Mouse (Mus musculus) MEL (cell line): ENCODE results near the gene Vpreb1. TPM values are rescaled to one million over a fixed set of nuclear protein-coding genes. Genes with fewer than 3 reads are reported as not detected.
"Not testable (repeated sequence)": the region's sequence is repeated elsewhere in the genome, so short reads cannot be mapped to it uniquely, and the experiment has no call there.

ENCODE experiments used
- DNase-seq: peaks from one replicate; pipeline ENCODE4 v3.0.0; 2011; ENCODE audit warnings: low read depth, low spot score
- H3K27ac ChIP-seq: 2 replicates; pipeline ENCODE4 v1.5.1; 2012; ENCODE audit warnings: low read depth, mild to moderate bottlenecking, control low read depth, low read length, moderate library complexity; ENCODE audit not compliant: control insufficient read depth
- H3K27me3 ChIP-seq, 2 experiments: fragments of 150-350 bp in 1 of 2; sonication (generic) in 1 of 2; 2 replicates each; pipeline ENCODE4 v1.6.1; 2012; ENCODE audit warnings: low read length in 2 of 2, mild to moderate bottlenecking in 2 of 2, improper control_type of control experiment in 1 of 2, moderate library complexity in 1 of 2; ENCODE audit not compliant: insufficient read depth in 2 of 2, control insufficient read depth in 1 of 2
- H3K36me3 ChIP-seq, 2 experiments: 2 replicates each; pipeline ENCODE4 v1.6.1; 2012 to 2014; ENCODE audit warnings: low read length in 2 of 2, improper control_type of control experiment in 1 of 2, inconsistent platforms in 1 of 2, mild to moderate bottlenecking in 1 of 2; ENCODE audit not compliant: insufficient read depth in 2 of 2, control insufficient read depth in 1 of 2
- H3K4me1 ChIP-seq, 2 experiments: fragments of 150-350 bp in 1 of 2; sonication (generic) in 1 of 2; 2 replicates each; pipeline ENCODE4 v1.6.1; 2012; ENCODE audit warnings: low read length in 2 of 2, improper control_type of control experiment in 1 of 2, mild to moderate bottlenecking in 1 of 2; ENCODE audit not compliant: insufficient read depth in 2 of 2, control insufficient read depth in 1 of 2
- H3K4me3 ChIP-seq, 2 experiments: fragments of 150-350 bp in 1 of 2; sonication (generic) in 1 of 2; 2 replicates each; pipeline ENCODE4 v1.5.1; 2012; ENCODE audit warnings: low read depth in 2 of 2, low read length in 2 of 2, mild to moderate bottlenecking in 2 of 2, moderate library complexity in 2 of 2, control low read depth in 1 of 2, improper control_type of control experiment in 1 of 2; ENCODE audit not compliant: control insufficient read depth in 1 of 2, insufficient read depth in 1 of 2
- H3K79me2 ChIP-seq: 2 replicates; pipeline ENCODE4 v1.6.1; 2012; ENCODE audit warnings: mild to moderate bottlenecking, low read length, moderate library complexity; ENCODE audit not compliant: control insufficient read depth, poor library complexity, insufficient read depth
- H3K9ac ChIP-seq: 2 replicates; pipeline ENCODE4 v1.6.1; 2012; ENCODE audit warnings: low read depth, mild to moderate bottlenecking, control low read depth, low read length, moderate library complexity; ENCODE audit not compliant: control insufficient read depth, poor library complexity, severe bottlenecking
- H3K9me3 ChIP-seq: fragments of 150-350 bp; sonication (generic); replicated peaks from 2 replicates; pipeline ENCODE4 v1.6.1; 2012; ENCODE audit warnings: mild to moderate bottlenecking, low read length, improper control_type of control experiment, moderate library complexity; ENCODE audit not compliant: insufficient read depth
- BHLHE40 ChIP-seq: IDR thresholded peaks from 2 replicates; pipeline ENCODE4 v1.6.1; 2012; ENCODE audit warnings: low read depth, mild to moderate bottlenecking, inconsistent platforms, low read length, improper control_type of control experiment, borderline replicate concordance
- CHD1 ChIP-seq: IDR thresholded peaks from 2 replicates; pipeline ENCODE4 v1.6.1; 2012; ENCODE audit warnings: low read depth, mild to moderate bottlenecking, inconsistent platforms, low read length, improper control_type of control experiment
- E2F4 ChIP-seq: IDR thresholded peaks from 2 replicates; pipeline ENCODE4 v1.6.1; 2011; ENCODE audit warnings: low read depth, low read length, improper control_type of control experiment, borderline replicate concordance
- EP300 ChIP-seq, 2 experiments: IDR thresholded peaks; 2 replicates each; pipeline ENCODE4 v1.6.1; 2011; ENCODE audit warnings: improper control_type of control experiment in 2 of 2, low read length in 2 of 2, low read depth in 1 of 2, mild to moderate bottlenecking in 1 of 2
- ETS1 ChIP-seq: IDR thresholded peaks from 2 replicates; pipeline ENCODE4 v1.6.1; 2012; ENCODE audit warnings: low read depth, mild to moderate bottlenecking, inconsistent platforms, low read length, improper control_type of control experiment, moderate library complexity
- GATA1 ChIP-seq: IDR thresholded peaks from 2 replicates; pipeline ENCODE4 v1.6.1; 2011; ENCODE audit warnings: low read depth, low read length, improper control_type of control experiment
- HCFC1 ChIP-seq: IDR thresholded peaks from 2 replicates; pipeline ENCODE4 v1.6.1; 2012; ENCODE audit warnings: low read depth, mild to moderate bottlenecking, inconsistent platforms, low read length, improper control_type of control experiment, moderate library complexity
- KAT2A ChIP-seq: conservative IDR thresholded peaks from 2 replicates; pipeline ENCODE4 v1.6.1; 2012; ENCODE audit warnings: low read depth, low read length, improper control_type of control experiment, inconsistent platforms
- MAX ChIP-seq: IDR thresholded peaks from 2 replicates; pipeline ENCODE4 v1.6.1; 2011; ENCODE audit warnings: low read length, improper control_type of control experiment
- MYB ChIP-seq: IDR thresholded peaks from 2 replicates; pipeline ENCODE4 v1.6.1; 2011; ENCODE audit warnings: mild to moderate bottlenecking, low read depth, low read length, improper control_type of control experiment
- POLR2AphosphoS2 ChIP-seq: IDR thresholded peaks from 2 replicates; pipeline ENCODE4 v1.6.1; 2011; ENCODE audit warnings: low read length, improper control_type of control experiment
- RAD21 ChIP-seq: IDR thresholded peaks from 2 replicates; pipeline ENCODE4 v1.6.1; 2011; ENCODE audit warnings: mild to moderate bottlenecking, low read depth, low read length, improper control_type of control experiment
- SIN3A ChIP-seq: IDR thresholded peaks from 2 replicates; pipeline ENCODE4 v1.6.1; 2012; ENCODE audit warnings: low read length, improper control_type of control experiment, inconsistent platforms
- SMC3 ChIP-seq: IDR thresholded peaks from 2 replicates; pipeline ENCODE4 v1.6.1; 2011; ENCODE audit warnings: low read depth, low read length, improper control_type of control experiment
- TAL1 ChIP-seq: IDR thresholded peaks from 2 replicates; pipeline ENCODE4 v1.6.1; 2012; ENCODE audit warnings: mild to moderate bottlenecking, inconsistent platforms, low read length, moderate library complexity, mixed read lengths
- UBTF ChIP-seq: IDR thresholded peaks from 2 replicates; pipeline ENCODE4 v1.6.1; 2012; ENCODE audit warnings: low read depth, mild to moderate bottlenecking, inconsistent platforms, low read length, improper control_type of control experiment, moderate library complexity, borderline replicate concordance; ENCODE audit not compliant: insufficient read depth
- ZC3H11A ChIP-seq: IDR thresholded peaks from 2 replicates; pipeline ENCODE4 v1.6.1; 2012; ENCODE audit warnings: low read depth, mild to moderate bottlenecking, inconsistent platforms, low read length, improper control_type of control experiment
- ZMIZ1 ChIP-seq: IDR thresholded peaks from 2 replicates; pipeline ENCODE4 v1.6.1; 2012; ENCODE audit warnings: low read depth, mild to moderate bottlenecking, inconsistent platforms, low read length, improper control_type of control experiment, moderate library complexity
- ZNF384 ChIP-seq: IDR thresholded peaks from 2 replicates; pipeline ENCODE4 v1.6.1; 2012; ENCODE audit warnings: low read depth, mild to moderate bottlenecking, inconsistent platforms, low read length, improper control_type of control experiment
- polyA plus RNA-seq, 2 experiments: library from polyadenylated mRNA; stranded (reverse) in 1 of 2; unstranded in 1 of 2; fragments of >175 nt in 1 of 2; fragments of >200 nt in 1 of 2; gene quantifications; 2 replicates each; pipeline versions ENCODE4 v1.2.1 to v1.2.4; 2012; ENCODE audit warnings: low replicate concordance in 2 of 2, low read depth in 1 of 2; ENCODE audit not compliant: insufficient read length in 2 of 2, insufficient read depth in 1 of 2, missing spikeins in 1 of 2
- total RNA-seq: library from RNA; depleted of rRNA; stranded (reverse); fragments of 300-350 nt; gene quantifications from 2 replicates; pipeline ENCODE4 v1.2.3, GENCODE M21; 2012

The Vpreb1 gene
- total and polyA plus RNA-seq, 3 experiments = 0.33 TPM; not detected in 2

DNA sequence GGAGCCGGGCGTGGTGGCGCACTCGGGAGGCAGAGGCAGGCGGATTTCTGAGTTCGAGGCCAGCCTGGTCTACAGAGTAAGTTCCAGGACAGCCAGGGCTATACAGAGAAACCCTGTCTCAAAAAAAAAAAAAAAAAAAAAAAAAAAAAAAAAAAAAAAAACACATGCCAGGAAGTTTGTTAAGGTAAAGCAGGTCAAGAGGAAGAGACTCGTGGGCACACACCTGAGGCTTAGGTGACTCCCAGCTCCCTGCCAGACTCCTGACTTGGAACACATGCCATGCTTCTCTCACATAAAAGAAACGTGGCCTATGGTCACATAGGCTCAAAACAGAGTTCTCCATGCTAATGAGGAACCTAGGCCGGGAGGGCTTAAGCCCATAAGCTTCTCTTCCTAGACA, 14.6 kb downstream of the Vpreb1 start:
- TF ChIP-seq ZNF384 = peak; percentile 52
- TF ChIP-seq, all 39 proteins: peak for 1; not testable (repeated sequence) for 38

DNA sequence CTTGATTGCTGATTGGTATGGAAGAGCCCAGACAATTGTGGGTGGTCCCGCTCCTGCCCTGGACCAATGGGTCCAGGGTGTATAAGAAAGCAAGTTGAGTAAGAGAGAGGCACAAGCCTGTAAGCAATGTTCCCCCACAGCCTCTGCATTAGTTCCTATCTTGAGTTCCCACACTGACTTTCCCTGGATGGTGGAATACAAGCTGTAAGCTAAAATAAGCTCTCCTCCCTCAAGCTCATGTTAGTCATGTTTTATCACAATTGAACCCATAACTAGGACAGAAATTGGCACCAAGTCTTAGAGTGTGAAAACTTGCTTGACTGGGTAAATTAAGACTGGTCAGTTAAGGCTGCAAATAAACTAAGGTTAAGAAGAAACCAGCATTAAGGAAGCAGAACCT, 15.1 kb downstream of the Vpreb1 start:
- no peaks in the 10 kb centered on the region; a peak in 1 of 4 replicates for H3K4me1 ChIP-seq
- no peak for TF ChIP-seq ZMIZ1
- TF ChIP-seq SIN3A = no peak
- TF ChIP-seq ETS1 = no peak
- no peak for TF ChIP-seq MYB
- no peak for TF ChIP-seq HCFC1
- TF ChIP-seq ZC3H11A = no peak
- no peak for TF ChIP-seq EP300 (IDR thresholded peaks at IDR 0.05; ENCODE audit: low read depth in 1 of 2, low read length in 2 of 2)
- TF ChIP-seq GATA1 = no peak
- no peak for TF ChIP-seq UBTF
- TF ChIP-seq TAL1 = no peak
- TF ChIP-seq RAD21 = no peak
- TF ChIP-seq E2F4 = no peak
- TF ChIP-seq SMC3 = no peak
- no peak for TF ChIP-seq MAX
- no peak for TF ChIP-seq POLR2AphosphoS2
- TF ChIP-seq KAT2A = no peak
- TF ChIP-seq BHLHE40 = no peak
- TF ChIP-seq CHD1 = no peak
- no peak overlapping the region for H3K27ac ChIP-seq
- no peaks in the 10 kb centered on the region for H3K36me3 ChIP-seq
- H3K79me2 ChIP-seq = no peaks in the 10 kb centered on the region
- H3K4me3 ChIP-seq = no peak overlapping the region
- H3K9ac ChIP-seq = no peak overlapping the region
- peaks cover 0 to 1% of the 10 kb centered on the region in 2 experiments; a peak in 1 of 4 replicates for H3K27me3 ChIP-seq
- H3K9me3 ChIP-seq = no peaks in the 10 kb centered on the region
- DNase-seq = no peak

More for the DNA sequence above, 14.6 kb downstream of the Vpreb1 start:
- not testable (repeated sequence) for H3K27me3 ChIP-seq, H3K9me3 ChIP-seq, DNase-seq, H3K4me3 ChIP-seq, H3K9ac ChIP-seq, H3K27ac ChIP-seq, H3K4me1 ChIP-seq, H3K79me2 ChIP-seq, H3K36me3 ChIP-seq
